Mouse (Mus musculus) neural tube, embryonic 13.5 days (tissue): Measurements from ENCODE around the gene Gm13275. TPM values are rescaled to one million over a fixed set of nuclear protein-coding genes. Genes with fewer than 3 reads are reported as not detected.
"Not testable (repeated sequence)": the region's sequence is repeated elsewhere in the genome, so short reads cannot be mapped to it uniquely, and the experiment has no call there.

Source experiments
- ATAC-seq: fragments of 200-750 bp; cut with Nextera tagmentation; 2 replicates; pipeline ENCODE4 v1.8.0; 2017; ENCODE audit warnings: low read depth, mild to moderate bottlenecking, moderate TSS enrichment, moderate library complexity
- H3K27ac ChIP-seq: fragments of 300-500 bp; sonication (generic); replicated peaks from 2 replicates; pipeline ENCODE4 v1.5.1; 2015; ENCODE audit warnings: moderate library complexity, mild to moderate bottlenecking, inconsistent platforms
- H3K27me3 ChIP-seq: fragments of 300-500 bp; sonication (generic); 2 replicates; pipeline ENCODE4 v1.6.1; 2015; ENCODE audit warnings: mild to moderate bottlenecking, inconsistent platforms
- H3K36me3 ChIP-seq: fragments of 300-500 bp; sonication (generic); 2 replicates; pipeline ENCODE4 v1.6.1; 2015; ENCODE audit warnings: mild to moderate bottlenecking, inconsistent platforms
- H3K4me1 ChIP-seq: fragments of 300-500 bp; sonication (generic); replicated peaks from 2 replicates; pipeline ENCODE4 v1.6.1; 2015; ENCODE audit warnings: inconsistent platforms
- H3K4me2 ChIP-seq: fragments of 300-500 bp; sonication (generic); 2 replicates; pipeline ENCODE4 v1.6.1; 2015; ENCODE audit warnings: inconsistent platforms, mild to moderate bottlenecking, moderate library complexity
- H3K4me3 ChIP-seq: fragments of 300-500 bp; sonication (generic); 2 replicates; pipeline ENCODE4 v1.5.1; 2015; ENCODE audit warnings: mild to moderate bottlenecking, inconsistent platforms
- H3K9ac ChIP-seq: fragments of 300-500 bp; sonication (generic); 2 replicates; pipeline ENCODE4 v1.6.1; 2015; ENCODE audit warnings: moderate library complexity, mild to moderate bottlenecking, inconsistent platforms
- H3K9me3 ChIP-seq: fragments of 300-500 bp; sonication (generic); 2 replicates; pipeline ENCODE4 v1.6.1; 2016; ENCODE audit warnings: inconsistent platforms
- WGBS: fragments of 180-500 bp; shearing (Covaris S2); methylation state at CpG from one replicate; pipeline ENCODE4 v1.1.7; 2015; 5-methylcytosine and 5-hydroxymethylcytosine counted together
- polyA plus RNA-seq: library from polyadenylated mRNA; unstranded; fragments of >200 nt; fragmentation: Nextera tagmentation; extraction: Ambion mirVana; gene quantifications from 2 replicates; pipeline ENCODE4 v1.2.1, GENCODE M21; 2015

Gene Gm13275
- polyA plus RNA-seq, 1 experiment from 2014 or later = not detected

- H3K36me3 ChIP-seq, H3K9ac ChIP-seq, H3K4me1 ChIP-seq, H3K27ac ChIP-seq, ATAC-seq, H3K9me3 ChIP-seq: not testable (repeated sequence)
- peaks cover 13% of the 10 kb centered on the region for H3K27me3 ChIP-seq
- H3K4me3 ChIP-seq = peak overlapping the region; percentile 22; the same call in 1 of the 2 replicates
- H3K4me2 ChIP-seq = peak overlapping the region; percentile 45
- 0% methylated on average over 13 of the region's 34 CpGs for whole genome bisulfite sequencing
These were observed 11.5 kb downstream of the Gm13275 start for GRCm38 (mm10) chr4:88805761-88806160.

GRCm38 (mm10) chr4:88815928-88816327 is 21.6 kb downstream of the Gm13275 start, which contains the start of gene Ifna7:
Ifna7 (plus strand) TSS chr4:88816228.
- H3K4me3 ChIP-seq = no peak within 1 kb of the TSS
- H3K9me3 ChIP-seq = no peaks in the 10 kb centered on the region
- H3K4me1 ChIP-seq = no peaks in the 10 kb centered on the region
- 63% methylated on average over 3 of the region's 3 CpGs for WGBS
- H3K4me2 ChIP-seq = no peak within 1 kb of the TSS
- ATAC-seq = no peak
- H3K36me3 ChIP-seq = no peaks in the 10 kb centered on the region
- H3K27me3 ChIP-seq = no peaks in the 10 kb centered on the region
- H3K9ac ChIP-seq = no peak within 1 kb of the TSS
- H3K27ac ChIP-seq = no peak within 1 kb of the TSS

- Histone ChIP-seq H3K9ac (no peak within 1 kb of the TSS), H3K4me3 (no peak within 1 kb of the TSS), H3K27ac (no peak within 1 kb of the TSS), H3K36me3 (no peaks in the 10 kb centered on the region), H3K9me3 (no peaks in the 10 kb centered on the region), H3K4me1 (no peaks in the 10 kb centered on the region), H3K27me3 (no peaks in the 10 kb centered on the region), H3K4me2 (no peak within 1 kb of the TSS)
- WGBS = 81% methylated on average over 1 of the region's 1 CpGs
- ATAC-seq = no peak
These were observed 25.4 kb downstream of the Gm13275 start, which contains the start of gene Ifna11 for GRCm38 (mm10) chr4:88819659-88820058. Ifna11 (plus strand) TSS chr4:88819959.

GRCm38 (mm10) chr4:88822995-88823394 is 28.7 kb downstream of the Gm13275 start:
- no peak for ATAC-seq
- H3K4me1 ChIP-seq = no peaks in the 10 kb centered on the region
- H3K4me2 ChIP-seq = no peak overlapping the region
- H3K27me3 ChIP-seq = no peaks in the 10 kb centered on the region
- 26% methylated on average over 4 of the region's 4 CpGs for WGBS
- no peaks in the 10 kb centered on the region for H3K9me3 ChIP-seq
- H3K9ac ChIP-seq = no peak overlapping the region
- no peaks in the 10 kb centered on the region for H3K36me3 ChIP-seq
- H3K27ac ChIP-seq = no peak overlapping the region
- H3K4me3 ChIP-seq = no peak overlapping the region

- H3K4me2 ChIP-seq, H3K4me1 ChIP-seq, ATAC-seq, H3K9me3 ChIP-seq, H3K27me3 ChIP-seq, H3K9ac ChIP-seq, H3K36me3 ChIP-seq, H3K27ac ChIP-seq, H3K4me3 ChIP-seq: not testable (repeated sequence)
These were observed 32.8 kb downstream of the Gm13275 start, which contains the start of gene Ifna6 for GRCm38 (mm10) chr4:88827116-88827515. Ifna6 (plus strand) TSS chr4:88827416.

GRCm38 (mm10) chr4:88830523-88830922 is 36.2 kb downstream of the Gm13275 start:
- Histone ChIP-seq H3K36me3 (no peaks in the 10 kb centered on the region), H3K9ac (no peak overlapping the region), H3K4me2 (no peak overlapping the region), H3K9me3 (no peaks in the 10 kb centered on the region), H3K27me3 (no peaks in the 10 kb centered on the region), H3K4me3 (no peak overlapping the region), H3K4me1 (no peaks in the 10 kb centered on the region), H3K27ac (no peak overlapping the region)
- no peak for ATAC-seq
- WGBS = 24% methylated on average over 4 of the region's 4 CpGs

GRCm38 (mm10) chr4:88835225-88835624 is 40.9 kb downstream of the Gm13275 start, which contains the start of gene Ifna5:
Ifna5 (plus strand) TSS chr4:88835525.
- H3K4me3 ChIP-seq, H3K4me1 ChIP-seq, H3K9ac ChIP-seq, H3K9me3 ChIP-seq, H3K36me3 ChIP-seq, H3K27me3 ChIP-seq, H3K27ac ChIP-seq, H3K4me2 ChIP-seq, ATAC-seq: not testable (repeated sequence)
- 86% methylated on average over 1 of the region's 1 CpGs for WGBS

GRCm38 (mm10) chr4:88838828-88839227 is 44.5 kb downstream of the Gm13275 start:
- no peak for ATAC-seq
- H3K4me1 ChIP-seq = no peaks in the 10 kb centered on the region
- no peak overlapping the region for H3K27ac ChIP-seq
- H3K9ac ChIP-seq = no peak overlapping the region
- no peaks in the 10 kb centered on the region for H3K27me3 ChIP-seq
- no peaks in the 10 kb centered on the region for H3K36me3 ChIP-seq
- H3K4me2 ChIP-seq = no peak overlapping the region
- WGBS = 35% methylated on average over 3 of the region's 3 CpGs
- H3K9me3 ChIP-seq = no peaks in the 10 kb centered on the region
- no peak overlapping the region for H3K4me3 ChIP-seq

GRCm38 (mm10) chr4:88840058-88840457 is 45.8 kb downstream of the Gm13275 start:
- no peak for ATAC-seq
- no peak overlapping the region for H3K27ac ChIP-seq
- 84% methylated on average over 3 of the region's 3 CpGs for WGBS

GRCm38 (mm10) chr4:88841438-88841911 is 47.2 kb downstream of the Gm13275 start, which contains the start of gene Ifna4:
Ifna4 (plus strand) TSS chr4:88841861.
- Histone ChIP-seq H3K9ac (no peak within 1 kb of the TSS), H3K4me1 (no peaks in the 10 kb centered on the region), H3K9me3 (no peaks in the 10 kb centered on the region), H3K4me2 (no peak within 1 kb of the TSS), H3K27me3 (no peaks in the 10 kb centered on the region), H3K27ac (no peak within 1 kb of the TSS), H3K36me3 (no peaks in the 10 kb centered on the region), H3K4me3 (no peak within 1 kb of the TSS)
- 39% methylated on average over 2 of the region's 2 CpGs for WGBS
- no peak for ATAC-seq

More at GRCm38 (mm10) chr4:88840058-88840457, 45.8 kb downstream of the Gm13275 start:
- Histone ChIP-seq H3K4me1 (no peaks in the 10 kb centered on the region), H3K4me3 (no peak overlapping the region), H3K27me3 (no peaks in the 10 kb centered on the region), H3K9ac (no peak overlapping the region), H3K36me3 (no peaks in the 10 kb centered on the region), H3K4me2 (no peak overlapping the region), H3K9me3 (no peaks in the 10 kb centered on the region)

Other genes starting within 250 kb of the Gm13275 start
- not detected in 2 replicates for gene Ifna15, start 236.2 kb upstream of the Gm13275 start, polyA plus RNA-seq
- gene Ifna14, start 222.7 kb upstream of the Gm13275 start, polyA plus RNA-seq = not detected in 2 replicates
- gene Ifna9, start 202.1 kb upstream of the Gm13275 start, polyA plus RNA-seq = not detected in 2 replicates
- not detected in 2 replicates for gene Ifna12, start 191.1 kb upstream of the Gm13275 start, polyA plus RNA-seq
- gene C87499, start 160.1 kb upstream of the Gm13275 start, polyA plus RNA-seq = not detected in 2 replicates
- not detected in 2 replicates for gene Ifna13, start 150.0 kb upstream of the Gm13275 start, polyA plus RNA-seq
- gene Ifna16, start 117.6 kb upstream of the Gm13275 start, polyA plus RNA-seq = not detected in 2 replicates
- gene Ifna2, start 110.6 kb upstream of the Gm13275 start, polyA plus RNA-seq = not detected in 2 replicates
- gene Ifnab, start 103.1 kb upstream of the Gm13275 start, polyA plus RNA-seq = not detected in 2 replicates
- 1.3 and 1.5 TPM in 2 replicates for gene Gm26566, start 72.7 kb upstream of the Gm13275 start, polyA plus RNA-seq
- 126 and 128 TPM in 2 replicates for gene Klhl9, start 72.0 kb upstream of the Gm13275 start, polyA plus RNA-seq
- gene Gm13271, start 39.6 kb upstream of the Gm13275 start, polyA plus RNA-seq = not detected in 2 replicates
- not detected in 2 replicates for gene Gm13283, start 34.4 kb upstream of the Gm13275 start, polyA plus RNA-seq
- not detected in 2 replicates for gene Gm13290, start 20.7 kb upstream of the Gm13275 start, polyA plus RNA-seq
- gene Gm13289, start 17.6 kb upstream of the Gm13275 start, polyA plus RNA-seq = not detected in 2 replicates
- not detected in 2 replicates for gene Gm13272, start 14.6 kb upstream of the Gm13275 start, polyA plus RNA-seq
- not detected in 2 replicates for gene Ifnz, start 12.4 kb upstream of the Gm13275 start, polyA plus RNA-seq
- not detected in 2 replicates for gene Gm13276, start 8.8 kb upstream of the Gm13275 start, polyA plus RNA-seq
- not detected in 2 replicates for gene Gm13277, start 5.9 kb upstream of the Gm13275 start, polyA plus RNA-seq
- not detected in 2 replicates for gene Gm13278, start 2.9 kb upstream of the Gm13275 start, polyA plus RNA-seq
- not detected in 2 replicates for gene Gm13279, start 2.9 kb downstream of the Gm13275 start, polyA plus RNA-seq
- gene Gm13285, start 5.2 kb downstream of the Gm13275 start, polyA plus RNA-seq = 0.32 TPM in 1 of 2 replicates, not detected in the other
- gene Gm13287, start 8.8 kb downstream of the Gm13275 start, polyA plus RNA-seq = not detected in 2 replicates
- gene Gm13288, start 11.0 kb downstream of the Gm13275 start, polyA plus RNA-seq = not detected in 2 replicates
- not detected in 2 replicates for gene Ifna7, start 21.7 kb downstream of the Gm13275 start, polyA plus RNA-seq
- gene Ifna11, start 25.5 kb downstream of the Gm13275 start, polyA plus RNA-seq = not detected in 2 replicates
- gene Ifna6, start 32.9 kb downstream of the Gm13275 start, polyA plus RNA-seq = not detected in 2 replicates
- not detected in 2 replicates for gene Ifna5, start 41.0 kb downstream of the Gm13275 start, polyA plus RNA-seq
- gene Ifna4, start 47.4 kb downstream of the Gm13275 start, polyA plus RNA-seq = not detected in 2 replicates
- not detected in 2 replicates for gene Ifna1, start 55.6 kb downstream of the Gm13275 start, polyA plus RNA-seq
- not detected in 2 replicates for gene Ifne, start 85.7 kb downstream of the Gm13275 start, polyA plus RNA-seq